Mouse (Mus musculus) neural tube, embryonic 10.5 days (tissue): Measurements from ENCODE around the gene Lrrc28.
A peak's percentile ranks its signal among the peaks of the same experiment; 100 is the strongest.

ENCODE experiments used
- DNase-seq: peaks from one replicate; pipeline ENCODE4 v3.0.0-alpha.2; 2017; ENCODE audit warnings: low spot score; ENCODE audit errors: extremely low spot score

Lrrc28 gene

GRCm38 (mm10) chr7:67646131-67646530, 1.1 kb upstream of the Lrrc28 start:
- DNase-seq: no peak

GRCm38 (mm10) chr7:67645681-67646014, 580 bp upstream of the Lrrc28 start:
- no peak for DNase-seq

GRCm38 (mm10) chr7:67644291-67644690, 777 bp downstream of the Lrrc28 start:
- DNase-seq: no peak

GRCm38 (mm10) chr7:67642955-67643354, 2.1 kb downstream of the Lrrc28 start:
- no peak for DNase-seq

DNA sequence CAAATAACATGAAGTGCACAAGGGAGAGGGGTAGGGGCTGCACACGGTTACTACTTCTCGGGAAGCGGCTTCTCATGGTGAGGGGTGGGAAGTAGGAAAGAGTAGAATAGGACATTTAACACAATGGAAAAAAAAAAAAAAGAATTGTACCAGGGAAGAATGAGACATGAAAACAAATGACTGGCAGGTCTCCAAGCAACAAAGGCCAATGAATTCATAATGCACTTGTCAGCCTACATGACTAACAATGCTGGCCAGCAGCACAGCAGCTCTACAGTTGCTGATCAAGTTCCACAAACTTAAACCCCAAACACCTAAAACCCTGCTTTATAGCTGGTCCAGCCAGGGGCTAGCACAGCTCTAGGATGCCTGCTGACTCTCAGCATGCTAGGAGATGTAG, 6.1 kb downstream of the Lrrc28 start:
- DNase-seq: no peak

- DNase-seq: no peak
Measured at GRCm38 (mm10) chr7:67636161-67636560, 8.9 kb downstream of the Lrrc28 start.

DNA sequence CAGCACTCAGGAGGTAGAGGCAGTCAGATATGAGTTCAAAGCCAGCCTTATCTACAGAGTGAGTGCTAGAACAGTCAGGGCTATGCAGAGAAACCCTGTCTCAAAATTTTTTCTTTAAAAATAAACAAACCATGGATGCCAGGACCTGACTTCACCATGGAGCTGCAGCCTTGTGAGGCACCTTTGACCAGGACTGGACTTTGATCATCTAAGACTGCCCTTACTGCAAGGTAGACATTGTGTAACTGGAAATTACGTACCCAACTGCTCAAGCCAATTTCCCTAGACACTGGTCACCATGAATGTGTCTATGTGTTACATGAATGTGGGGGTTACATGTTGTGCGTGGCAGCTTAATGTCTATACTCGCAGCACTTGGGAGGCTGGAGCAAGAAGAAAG, 10.9 kb downstream of the Lrrc28 start:
- DNase-seq: no peak

- DNase-seq: no peak
Measured at GRCm38 (mm10) chr7:67632380-67632779, 12.7 kb downstream of the Lrrc28 start.

GRCm38 (mm10) chr7:67630817-67631216, 14.3 kb downstream of the Lrrc28 start:
- DNase-seq: peak; percentile 60

GRCm38 (mm10) chr7:67629681-67630080, 15.4 kb downstream of the Lrrc28 start:
- no peak for DNase-seq

DNA sequence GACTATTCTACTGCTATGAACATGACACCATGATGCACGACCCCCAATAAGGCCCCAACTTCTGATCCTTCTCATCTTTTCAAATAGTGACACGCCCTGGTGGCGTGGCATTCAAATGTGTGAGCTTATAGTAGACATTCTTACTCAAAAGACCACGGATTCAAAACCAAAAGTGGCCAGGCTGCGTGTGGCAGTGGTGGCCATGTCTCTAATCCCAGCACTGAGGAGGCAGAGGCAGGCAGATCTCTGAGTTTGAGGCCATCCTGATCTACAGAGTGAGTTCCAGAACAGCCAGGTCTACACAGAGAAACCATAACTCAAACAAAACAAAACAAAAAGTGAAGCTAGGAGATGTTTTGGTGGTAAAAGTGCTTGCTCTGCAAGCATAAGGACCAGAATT, 18.4 kb downstream of the Lrrc28 start:
- DNase-seq: no peak

DNA sequence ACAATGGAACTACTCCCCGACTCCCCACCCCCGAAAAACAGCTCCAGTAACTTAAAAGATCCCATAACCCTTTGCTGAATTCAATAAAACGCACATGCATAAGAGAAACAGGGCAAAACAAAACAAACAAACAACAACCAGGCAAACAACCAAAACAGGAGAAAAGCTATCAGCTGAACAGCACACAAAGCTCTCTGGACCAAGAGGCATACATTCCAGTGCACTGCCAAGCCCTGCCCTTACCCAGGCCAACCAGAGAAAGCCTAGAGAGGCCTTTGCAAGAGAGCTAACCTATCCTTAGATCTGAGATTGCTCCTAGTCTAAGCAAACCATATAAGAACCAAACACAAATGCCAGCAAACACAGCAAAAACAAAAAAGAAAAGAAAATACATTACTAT, 22.9 kb downstream of the Lrrc28 start:
- DNase-seq: no peak

DNA sequence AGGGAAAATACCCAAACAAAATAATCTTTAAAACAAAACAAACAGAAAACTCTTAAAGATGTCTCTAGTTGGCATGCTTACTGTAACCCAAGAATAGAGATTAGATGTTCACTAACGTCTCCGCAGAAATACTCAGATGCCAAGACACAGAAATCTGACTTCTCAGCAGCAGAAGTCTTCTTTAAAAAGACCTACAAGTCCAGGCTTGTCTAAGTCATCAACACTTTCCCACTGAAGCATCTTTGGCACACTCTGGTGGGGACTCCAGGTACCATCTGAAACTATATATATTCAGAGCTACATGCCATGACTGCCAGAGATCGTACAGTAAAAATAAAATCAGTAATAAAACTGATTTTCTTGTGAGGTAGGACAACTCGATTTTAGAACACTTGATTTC, 25.2 kb downstream of the Lrrc28 start:
- no peak for DNase-seq

DNA sequence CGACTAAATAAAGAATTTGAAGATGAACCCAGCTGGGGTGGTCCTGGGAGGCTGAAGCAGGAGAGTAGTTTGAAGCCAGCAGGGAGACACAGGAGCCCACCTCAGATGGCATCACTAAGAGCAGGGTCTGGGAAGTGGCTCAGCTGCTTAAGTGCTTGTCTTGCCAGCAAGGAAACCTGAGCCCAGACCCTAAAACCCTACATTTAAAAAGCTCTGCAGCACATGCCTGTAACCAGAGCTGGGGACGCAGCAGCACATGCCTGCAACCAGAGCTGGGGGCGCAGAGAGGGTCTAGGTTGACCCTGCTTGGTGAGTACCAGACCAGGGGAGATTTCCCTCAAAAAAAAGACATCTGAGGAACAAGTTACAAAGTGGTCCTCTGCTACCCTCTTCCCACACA, 26.8 kb downstream of the Lrrc28 start:
- DNase-seq: no peak

DNA sequence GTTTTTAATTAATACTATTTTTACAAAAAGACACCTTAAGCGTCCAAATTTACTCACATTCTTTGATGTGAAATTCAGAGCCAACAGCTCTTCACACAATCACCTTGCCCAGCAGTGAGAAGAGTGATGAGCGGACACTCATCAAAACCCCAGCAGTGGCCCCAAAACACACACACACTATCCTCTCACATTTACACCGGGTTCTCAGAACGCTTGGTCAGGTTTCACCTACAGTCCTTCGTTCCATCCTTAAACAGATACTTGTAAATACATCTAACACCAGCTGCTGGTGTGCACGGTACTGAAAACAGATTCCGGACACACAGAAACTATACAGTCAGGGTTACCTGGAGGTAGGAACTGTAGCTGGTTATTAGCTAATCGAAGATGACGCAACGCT, 27.4 kb downstream of the Lrrc28 start:
- DNase-seq: no peak

DNA sequence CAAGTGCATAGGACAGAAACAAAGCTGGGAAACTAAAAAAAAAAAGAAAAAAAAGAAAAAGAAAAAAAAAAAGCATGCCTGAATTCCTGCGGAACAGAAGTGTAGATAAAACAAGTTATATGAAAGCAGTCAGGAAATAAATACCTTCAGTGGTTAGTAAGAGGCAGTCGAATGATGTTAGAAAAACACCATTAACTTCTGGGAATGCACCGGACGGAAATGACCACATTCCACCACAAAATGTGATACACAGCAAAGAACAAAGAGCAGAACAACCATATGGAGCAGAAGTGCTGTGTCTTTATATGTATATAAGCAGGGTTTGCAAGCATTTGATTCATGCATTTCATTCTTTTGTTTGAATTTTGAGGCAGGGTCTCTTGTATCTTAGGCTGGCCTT, 28.2 kb downstream of the Lrrc28 start:
- no peak for DNase-seq

- no peak for DNase-seq
Measured at GRCm38 (mm10) chr7:67614464-67614861, 30.6 kb downstream of the Lrrc28 start.

DNA sequence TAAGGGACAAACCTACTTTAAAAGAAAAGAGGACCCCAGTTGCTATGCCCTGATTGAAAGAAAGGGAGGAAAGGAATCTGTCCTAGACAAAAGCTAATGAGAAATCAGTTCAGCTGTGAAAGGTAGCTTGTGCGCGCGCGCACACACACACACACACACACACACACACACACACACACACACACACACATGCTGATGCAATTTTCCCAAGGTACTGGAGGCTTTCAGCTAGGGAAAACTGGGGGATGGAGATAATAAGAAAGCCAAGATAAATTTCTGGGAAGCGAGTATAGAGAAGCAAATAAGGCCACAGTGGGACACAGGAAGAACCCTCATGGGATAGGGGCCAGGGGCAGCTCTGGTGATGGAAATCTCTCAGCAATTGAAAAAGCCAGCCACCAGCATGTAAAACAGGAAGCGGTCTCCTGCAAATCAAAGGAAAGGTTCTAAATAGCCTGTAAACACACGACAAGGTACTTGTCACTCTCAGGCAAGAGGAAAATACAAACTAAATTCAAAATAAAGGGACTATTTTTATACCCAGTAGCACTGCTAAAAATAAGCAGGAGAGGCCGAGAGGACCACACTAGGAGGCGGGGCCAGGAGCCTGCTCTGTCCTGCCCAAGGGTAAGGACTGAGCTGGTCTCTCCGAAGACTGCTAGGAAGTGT, 31.1 kb downstream of the Lrrc28 start:
- no peak for DNase-seq

GRCm38 (mm10) chr7:67608348-67609024, 36.6 kb downstream of the Lrrc28 start:
- no peak for DNase-seq

GRCm38 (mm10) chr7:67607669-67608347, 37.3 kb downstream of the Lrrc28 start:
- DNase-seq: no peak

GRCm38 (mm10) chr7:67606250-67606649, 38.8 kb downstream of the Lrrc28 start:
- DNase-seq: no peak

- DNase-seq: no peak
Measured at GRCm38 (mm10) chr7:67605114-67605513, 40.0 kb downstream of the Lrrc28 start.

GRCm38 (mm10) chr7:67598050-67598449, 47.0 kb downstream of the Lrrc28 start:
- no peak for DNase-seq
